Mouse (Mus musculus) midbrain, embryonic 11.5 days (tissue): ENCODE results near the gene Skint5. TPM values are rescaled to one million over a fixed set of nuclear protein-coding genes. Genes with fewer than 3 reads are reported as not detected.
"Not testable (repeated sequence)": the region's sequence is repeated elsewhere in the genome, so short reads cannot be mapped to it uniquely, and the experiment has no call there.

Experiments
- ATAC-seq: fragments of 200-750 bp; cut with Nextera tagmentation; 2 replicates; pipeline ENCODE4 v1.8.0; 2017; ENCODE audit warnings: moderate TSS enrichment, moderate library complexity; ENCODE audit not compliant: low FRiP score
- DNase-seq: peaks from one replicate; pipeline ENCODE4 v3.0.0; 2015; ENCODE audit warnings: low spot score; ENCODE audit errors: missing footprints
- H3K27ac ChIP-seq: fragments of 300-500 bp; sonication (generic); 2 replicates; pipeline ENCODE4 v1.5.1; 2014; ENCODE audit warnings: low read depth, low read length
- H3K27me3 ChIP-seq: fragments of 300-500 bp; sonication (generic); 2 replicates; pipeline ENCODE4 v1.6.1; 2014; ENCODE audit warnings: mild to moderate bottlenecking, low read length, moderate library complexity, mixed read lengths; ENCODE audit not compliant: control insufficient read depth, insufficient read depth
- H3K36me3 ChIP-seq: fragments of 300-500 bp; sonication (generic); 2 replicates; pipeline ENCODE4 v1.6.1; 2014; ENCODE audit warnings: mild to moderate bottlenecking, low read length, moderate library complexity, mixed read lengths; ENCODE audit not compliant: control insufficient read depth, insufficient read depth
- H3K4me1 ChIP-seq: fragments of 300-500 bp; sonication (generic); 2 replicates; pipeline ENCODE4 v1.6.1; 2014; ENCODE audit warnings: low read length; ENCODE audit not compliant: control insufficient read depth, insufficient read depth
- H3K4me2 ChIP-seq: fragments of 300-500 bp; sonication (generic); 2 replicates; pipeline ENCODE4 v1.6.1; 2014; ENCODE audit warnings: mild to moderate bottlenecking, moderate library complexity
- H3K4me3 ChIP-seq: fragments of 300-500 bp; sonication (generic); 2 replicates; pipeline ENCODE4 v1.5.1; 2014; ENCODE audit warnings: low read depth, low read length
- H3K9ac ChIP-seq: fragments of 300-500 bp; sonication (generic); 2 replicates; pipeline ENCODE4 v1.6.1; 2014; ENCODE audit warnings: low read length
- H3K9me3 ChIP-seq: fragments of 300-500 bp; sonication (generic); 2 replicates; pipeline ENCODE4 v1.6.1; 2016; ENCODE audit warnings: low read length; ENCODE audit not compliant: control insufficient read depth
- WGBS: fragments of 180-500 bp; shearing (Covaris S2); extraction: QIAGEN DNeasy Blood & Tissue Kit; methylation state at CpG from one replicate; pipeline ENCODE4 v1.1.7; 2014; 5-methylcytosine and 5-hydroxymethylcytosine counted together
- polyA plus RNA-seq: library from polyadenylated mRNA; unstranded; fragments of >200 nt; fragmentation: Nextera tagmentation; extraction: Ambion mirVana; gene quantifications from 2 replicates; pipeline ENCODE4 v1.2.1, GENCODE M21; 2014

Skint5 gene
- polyA plus RNA-seq: not detected in 2 replicates

GRCm38 (mm10) chr4:113999403-113999802 lies at the start of gene Skint5:
Skint5 (minus strand) TSS chr4:113999503.
- WGBS: 89% methylated on average over 3 of the region's 3 CpGs
- H3K9me3 ChIP-seq: no peaks in the 10 kb centered on the region; the same call in 1 of the 2 replicates
- H3K27ac ChIP-seq: no peak within 1 kb of the TSS
- H3K9ac ChIP-seq: no peak within 1 kb of the TSS
- H3K27me3 ChIP-seq: no peaks in the 10 kb centered on the region
- H3K4me1 ChIP-seq: no peaks in the 10 kb centered on the region
- no peaks in the 10 kb centered on the region for H3K36me3 ChIP-seq
- no peak within 1 kb of the TSS for H3K4me3 ChIP-seq
- ATAC-seq (no peak), DNase-seq (no peak)
- H3K4me2 ChIP-seq: no peak within 1 kb of the TSS

- Histone ChIP-seq H3K4me3 (no peak overlapping the region), H3K27me3 (no peaks in the 10 kb centered on the region), H3K4me2 (no peak overlapping the region), H3K9ac (no peak overlapping the region), H3K9me3 (peaks cover 11% of the 10 kb centered on the region; the same call in 1 of the 2 replicates), H3K36me3 (no peaks in the 10 kb centered on the region), H3K4me1 (no peaks in the 10 kb centered on the region), H3K27ac (no peak overlapping the region)
- 50% methylated on average over 1 of the region's 1 CpGs for WGBS
- DNase-seq (no peak), ATAC-seq (no peak)
Observed at GRCm38 (mm10) chr4:113957343-113957742, 42.0 kb downstream of the Skint5 start.

- no peak overlapping the region for H3K4me3 ChIP-seq
- H3K9me3 ChIP-seq: no peaks in the 10 kb centered on the region; the same call in 1 of the 2 replicates
- H3K27me3 ChIP-seq: no peaks in the 10 kb centered on the region
- no peak overlapping the region for H3K27ac ChIP-seq
- no peak for ATAC-seq
- no peak overlapping the region for H3K9ac ChIP-seq
- DNase-seq: no peak
- 78% methylated on average over 1 of the region's 1 CpGs for WGBS
- H3K4me1 ChIP-seq: no peaks in the 10 kb centered on the region
- H3K36me3 ChIP-seq: no peaks in the 10 kb centered on the region
- no peak overlapping the region for H3K4me2 ChIP-seq
Observed at GRCm38 (mm10) chr4:113764182-113764581, 235.1 kb downstream of the Skint5 start.

- H3K27me3 ChIP-seq: no peaks in the 10 kb centered on the region
- no peak for DNase-seq
- no peak for ATAC-seq
- 68% methylated on average over 1 of the region's 1 CpGs for WGBS
- H3K9ac ChIP-seq: no peak overlapping the region
- no peak overlapping the region for H3K27ac ChIP-seq
- no peak overlapping the region for H3K4me2 ChIP-seq
- no peak overlapping the region for H3K4me3 ChIP-seq
- H3K36me3 ChIP-seq: no peaks in the 10 kb centered on the region
- H3K9me3 ChIP-seq: peaks cover 3% of the 10 kb centered on the region; the same call in 1 of the 2 replicates
- no peaks in the 10 kb centered on the region for H3K4me1 ChIP-seq
Observed at GRCm38 (mm10) chr4:113763684-113764083, 235.6 kb downstream of the Skint5 start.

GRCm38 (mm10) chr4:113448230-113448629 lies 551.1 kb downstream of the Skint5 start:
- 71% methylated on average over 2 of the region's 2 CpGs for WGBS
- H3K27me3 ChIP-seq, DNase-seq, H3K4me1 ChIP-seq, H3K4me2 ChIP-seq, H3K27ac ChIP-seq, ATAC-seq, H3K9me3 ChIP-seq, H3K36me3 ChIP-seq, H3K4me3 ChIP-seq, H3K9ac ChIP-seq: not testable (repeated sequence)

Other genes with a start within 250 kb of the Skint5 start
- not detected in 2 replicates for gene Skint11, start 163.9 kb upstream of the Skint5 start, polyA plus RNA-seq